Mouse (Mus musculus) lung, embryonic 15.5 days (tissue): ENCODE measurements at regions not wholly inside any gene's neighbourhood (a gene's known extent, or its start where the extent isn't known, plus 50 kb on each side); places are given as distances from the start of the nearest gene placed in this dataset.

Experiments
- ATAC-seq: fragments of 200-750 bp; cut with Nextera tagmentation; 2 replicates; pipeline ENCODE4 v1.8.0; 2017; ENCODE audit warnings: moderate number of reproducible peaks, borderline replicate concordance; ENCODE audit not compliant: low FRiP score, low TSS enrichment; ENCODE audit errors: extremely low read depth
- H3K27ac ChIP-seq: fragments of 300-500 bp; sonication (generic); 2 replicates; pipeline ENCODE4 v1.5.1; 2015; ENCODE audit warnings: moderate library complexity, mild to moderate bottlenecking, inconsistent platforms
- H3K27me3 ChIP-seq: fragments of 300-500 bp; sonication (generic); 2 replicates; pipeline ENCODE4 v1.6.1; 2015; ENCODE audit warnings: inconsistent platforms
- H3K36me3 ChIP-seq: fragments of 300-500 bp; sonication (generic); 2 replicates; pipeline ENCODE4 v1.6.1; 2015; ENCODE audit warnings: inconsistent platforms
- H3K4me1 ChIP-seq: fragments of 300-500 bp; sonication (generic); 2 replicates; pipeline ENCODE4 v1.6.1; 2015; ENCODE audit warnings: inconsistent platforms
- H3K4me2 ChIP-seq: fragments of 300-500 bp; sonication (generic); 2 replicates; pipeline ENCODE4 v1.6.1; 2015; ENCODE audit warnings: inconsistent platforms, mild to moderate bottlenecking, moderate library complexity
- H3K4me3 ChIP-seq: fragments of 300-500 bp; sonication (generic); 2 replicates; pipeline ENCODE4 v1.5.1; 2015; ENCODE audit warnings: mild to moderate bottlenecking, inconsistent platforms
- H3K9ac ChIP-seq: fragments of 300-500 bp; sonication (generic); 2 replicates; pipeline ENCODE4 v1.6.1; 2015; ENCODE audit warnings: inconsistent platforms
- H3K9me3 ChIP-seq: fragments of 300-500 bp; sonication (generic); 2 replicates; pipeline ENCODE4 v1.6.1; 2016; ENCODE audit warnings: inconsistent platforms
- WGBS: fragments of 180-500 bp; shearing (Covaris S2); methylation state at CpG from one replicate; pipeline ENCODE4 v1.1.7; 2015; 5-methylcytosine and 5-hydroxymethylcytosine counted together

GRCm38 (mm10) chr16:29854805-29855565 lies 209.2 kb upstream of the Hes1 start:
- no peak overlapping the region for H3K4me3 ChIP-seq
- no peaks in the 10 kb centered on the region for H3K36me3 ChIP-seq
- no peaks in the 10 kb centered on the region for H3K9me3 ChIP-seq
- H3K4me1 ChIP-seq = no peaks in the 10 kb centered on the region
- no peak overlapping the region for H3K27ac ChIP-seq
- no peak overlapping the region for H3K4me2 ChIP-seq
- no peak for ATAC-seq
- H3K9ac ChIP-seq = no peak overlapping the region
- 71% methylated on average over 9 of the region's 9 CpGs for WGBS
- H3K27me3 ChIP-seq = no peaks in the 10 kb centered on the region

GRCm38 (mm10) chr16:29856545-29856944 lies 207.6 kb upstream of the Hes1 start:
- Histone ChIP-seq H3K9me3 (no peaks in the 10 kb centered on the region), H3K27me3 (no peaks in the 10 kb centered on the region), H3K4me2 (no peak overlapping the region), H3K9ac (no peak overlapping the region), H3K4me1 (no peaks in the 10 kb centered on the region; the same call in 1 of the 2 replicates), H3K27ac (no peak overlapping the region), H3K4me3 (no peak overlapping the region), H3K36me3 (no peaks in the 10 kb centered on the region)
- WGBS = 85% methylated on average over 1 of the region's 1 CpGs
- ATAC-seq = no peak

- Histone ChIP-seq H3K4me1 (no peaks in the 10 kb centered on the region; the same call in 1 of the 2 replicates), H3K9ac (no peak overlapping the region), H3K4me2 (no peak overlapping the region), H3K36me3 (no peaks in the 10 kb centered on the region), H3K27me3 (no peaks in the 10 kb centered on the region), H3K9me3 (no peaks in the 10 kb centered on the region), H3K27ac (no peak overlapping the region), H3K4me3 (no peak overlapping the region)
- ATAC-seq = no peak
- WGBS = 61% methylated on average over 5 of the region's 5 CpGs
Measured at GRCm38 (mm10) chr16:29858645-29859044, 205.5 kb upstream of the Hes1 start.

- no peak overlapping the region for H3K9ac ChIP-seq
- H3K9me3 ChIP-seq = no peaks in the 10 kb centered on the region
- H3K4me3 ChIP-seq = no peak overlapping the region
- no peaks in the 10 kb centered on the region for H3K27me3 ChIP-seq
- no peak overlapping the region for H3K4me2 ChIP-seq
- no peaks in the 10 kb centered on the region; the same call in 1 of the 2 replicates for H3K4me1 ChIP-seq
- 29% methylated on average over 6 of the region's 6 CpGs for WGBS
- no peak for ATAC-seq
- H3K27ac ChIP-seq = no peak overlapping the region
- H3K36me3 ChIP-seq = no peaks in the 10 kb centered on the region
Measured at GRCm38 (mm10) chr16:29860306-29860705, 203.9 kb upstream of the Hes1 start.

GRCm38 (mm10) chr16:29861056-29861455 lies 203.1 kb upstream of the Hes1 start:
- no peak overlapping the region for H3K4me3 ChIP-seq
- H3K4me1 ChIP-seq = no peaks in the 10 kb centered on the region; the same call in 1 of the 2 replicates
- no peak overlapping the region for H3K4me2 ChIP-seq
- H3K27me3 ChIP-seq = no peaks in the 10 kb centered on the region
- H3K9me3 ChIP-seq = no peaks in the 10 kb centered on the region
- H3K9ac ChIP-seq = no peak overlapping the region
- H3K36me3 ChIP-seq = no peaks in the 10 kb centered on the region
- no peak overlapping the region for H3K27ac ChIP-seq
- WGBS = 36% methylated on average over 4 of the region's 4 CpGs
- ATAC-seq = no peak

- Histone ChIP-seq H3K4me2 (no peak overlapping the region), H3K9me3 (no peaks in the 10 kb centered on the region), H3K4me3 (no peak overlapping the region), H3K27me3 (no peaks in the 10 kb centered on the region), H3K4me1 (no peaks in the 10 kb centered on the region; the same call in 1 of the 2 replicates), H3K27ac (no peak overlapping the region), H3K36me3 (no peaks in the 10 kb centered on the region), H3K9ac (no peak overlapping the region)
- ATAC-seq = no peak
- WGBS = 51% methylated on average over 17 of the region's 17 CpGs
Measured at GRCm38 (mm10) chr16:29865075-29865740, 199.0 kb upstream of the Hes1 start.

- Histone ChIP-seq H3K27ac (no peak overlapping the region), H3K36me3 (no peaks in the 10 kb centered on the region), H3K27me3 (no peaks in the 10 kb centered on the region), H3K4me1 (peaks cover 4% of the 10 kb centered on the region; the same call in 1 of the 2 replicates), H3K9me3 (no peaks in the 10 kb centered on the region), H3K9ac (no peak overlapping the region), H3K4me2 (no peak overlapping the region), H3K4me3 (no peak overlapping the region)
- ATAC-seq = no peak
- 78% methylated on average over 5 of the region's 5 CpGs for WGBS
Measured at GRCm38 (mm10) chr16:29871395-29871794, 192.8 kb upstream of the Hes1 start.

GRCm38 (mm10) chr16:29876196-29876595 lies 188.0 kb upstream of the Hes1 start:
- H3K27ac ChIP-seq = no peak overlapping the region
- H3K4me1 ChIP-seq = peaks cover 13% of the 10 kb centered on the region
- WGBS = 48% methylated on average over 8 of the region's 8 CpGs
- no peak overlapping the region for H3K4me2 ChIP-seq
- no peaks in the 10 kb centered on the region for H3K36me3 ChIP-seq
- ATAC-seq = no peak
- no peak overlapping the region for H3K9ac ChIP-seq
- no peak overlapping the region for H3K4me3 ChIP-seq
- H3K27me3 ChIP-seq = no peaks in the 10 kb centered on the region
- no peaks in the 10 kb centered on the region for H3K9me3 ChIP-seq

- H3K9ac ChIP-seq = no peak overlapping the region
- 40% methylated on average over 10 of the region's 10 CpGs for WGBS
Measured at GRCm38 (mm10) chr16:29877372-29878123, 186.6 kb upstream of the Hes1 start.

GRCm38 (mm10) chr16:29879665-29880064 lies 184.5 kb upstream of the Hes1 start:
- Histone ChIP-seq H3K4me1 (peaks cover 46% of the 10 kb centered on the region), H3K9me3 (no peaks in the 10 kb centered on the region), H3K36me3 (no peaks in the 10 kb centered on the region), H3K27ac (no peak overlapping the region), H3K27me3 (no peaks in the 10 kb centered on the region), H3K4me3 (no peak overlapping the region), H3K9ac (no peak overlapping the region), H3K4me2 (no peak overlapping the region)
- WGBS = 75% methylated on average over 6 of the region's 6 CpGs
- no peak for ATAC-seq

More at GRCm38 (mm10) chr16:29877372-29878123, 186.6 kb upstream of the Hes1 start:
- Histone ChIP-seq H3K4me3 (no peak overlapping the region), H3K36me3 (no peaks in the 10 kb centered on the region), H3K27me3 (no peaks in the 10 kb centered on the region), H3K9me3 (no peaks in the 10 kb centered on the region), H3K4me1 (peaks cover 26% of the 10 kb centered on the region), H3K27ac (no peak overlapping the region), H3K4me2 (no peak overlapping the region)
- ATAC-seq = no peak

GRCm38 (mm10) chr16:29881497-29881896 lies 182.7 kb upstream of the Hes1 start:
- Histone ChIP-seq H3K4me1 (peaks cover 53% of the 10 kb centered on the region), H3K36me3 (no peaks in the 10 kb centered on the region), H3K27ac (peak overlapping the region; percentile 70), H3K4me3 (no peak overlapping the region), H3K4me2 (no peak overlapping the region), H3K9me3 (no peaks in the 10 kb centered on the region), H3K27me3 (no peaks in the 10 kb centered on the region), H3K9ac (no peak overlapping the region)
- ATAC-seq = no peak
- 22% methylated on average over 12 of the region's 12 CpGs for WGBS
